Mouse (Mus musculus) heart, adult 2 months (tissue): ENCODE data around the gene Psmc1. TPM values are rescaled to one million over a fixed set of nuclear protein-coding genes. Genes with fewer than 3 reads are reported as not detected.
A peak's percentile ranks its signal among the peaks of the same experiment; 100 is the strongest.

Experiments
- DNase-seq, 2 experiments: peaks; one replicate each; pipeline ENCODE4 v3.0.0; 2021
- H3K27ac ChIP-seq: fragments of 200-600 bp; 2 replicates; pipeline ENCODE4 v1.8.1; 2022
- H3K27me3 ChIP-seq: fragments of 200-500 bp; 2 replicates; pipeline ENCODE4 v1.6.1; 2012; ENCODE audit warnings: mild to moderate bottlenecking, low read length, inconsistent platforms, mixed read lengths; ENCODE audit not compliant: control insufficient read depth, insufficient read depth
- H3K36me3 ChIP-seq: fragments of 200-500 bp; 2 replicates; pipeline ENCODE4 v1.6.1; 2012; ENCODE audit warnings: low read length, inconsistent platforms; ENCODE audit not compliant: control insufficient read depth, insufficient read depth
- H3K4me1 ChIP-seq: fragments of 200-500 bp; 2 replicates; pipeline ENCODE4 v1.6.1; 2011; ENCODE audit warnings: low read length; ENCODE audit not compliant: control insufficient read depth, insufficient read depth
- H3K4me3 ChIP-seq: fragments of 200-600 bp; 2 replicates; pipeline ENCODE4 v1.8.1; 2022
- H3K79me2 ChIP-seq: fragments of 200-500 bp; replicated peaks from 2 replicates; pipeline ENCODE4 v1.6.1; 2012; ENCODE audit warnings: mild to moderate bottlenecking, inconsistent platforms, low read length, moderate library complexity, mixed read lengths; ENCODE audit not compliant: control insufficient read depth, insufficient read depth
- H3K9ac ChIP-seq: fragments of 200-500 bp; 2 replicates; pipeline ENCODE4 v1.6.1; 2012; ENCODE audit warnings: low read depth, mild to moderate bottlenecking, control low read depth, inconsistent platforms, low read length, mixed read lengths
- CTCF ChIP-seq: fragments of 200-600 bp; IDR thresholded peaks from 2 replicates; pipeline ENCODE4 v1.8.1; 2022; ENCODE audit warnings: antibody characterized with exemption, mild to moderate bottlenecking, moderate library complexity
- EP300 ChIP-seq: fragments of 200-500 bp; IDR thresholded peaks from 2 replicates; pipeline ENCODE4 v1.6.1; 2011; ENCODE audit warnings: low read depth, low read length, control low read depth; ENCODE audit not compliant: insufficient read depth
- POLR2A ChIP-seq: fragments of 200-500 bp; IDR thresholded peaks from 2 replicates; pipeline ENCODE4 v1.6.1; 2011; ENCODE audit warnings: mild to moderate bottlenecking, low read depth, low read length, control low read depth; ENCODE audit not compliant: insufficient read depth
- WGBS: fragments of 180-500 bp; shearing (Covaris S2); methylation state at CpG from one replicate; pipeline ENCODE4 v1.1.7; 2018; 5-methylcytosine and 5-hydroxymethylcytosine counted together
- intact Hi-C: fragments of 180-260 bp; cut with DNase I; formaldehyde crosslinking; loops from one replicate; pipeline ENCODE4 v1.15.1; 2025
- polyA plus RNA-seq: library from polyadenylated mRNA; depleted of rRNA; stranded (reverse); fragments of >200 nt; gene quantifications from 2 replicates; pipeline ENCODE4 v1.2.3, GENCODE M21; 2012
- total RNA-seq, 2 experiments: library from RNA; stranded (reverse); gene quantifications; 2 replicates each; pipeline ENCODE4 v1.2.3; 2021

Gene Psmc1
- total and polyA plus RNA-seq, 3 experiments = 40.8 to 132 (median 124) TPM

DNA sequence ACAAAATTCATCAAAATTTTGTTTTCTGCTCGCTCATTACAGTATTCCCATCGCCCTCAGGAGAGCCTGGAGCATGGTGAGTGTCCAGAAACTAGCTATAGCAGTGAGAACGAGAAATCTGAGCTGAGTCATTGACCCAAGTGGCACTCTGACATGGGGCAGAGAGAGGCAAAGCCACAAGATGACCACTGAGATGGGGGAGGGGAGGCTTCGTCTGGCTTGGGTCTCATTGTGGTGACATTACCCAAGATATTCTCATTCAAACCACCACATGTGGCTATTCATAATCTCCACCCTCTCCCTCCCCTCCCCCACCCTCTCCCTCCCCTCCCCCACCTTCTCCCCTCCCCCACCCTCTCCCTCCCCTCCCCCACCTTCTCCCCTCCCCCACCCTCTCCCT, 2.5 kb upstream of the Psmc1 start:
- Histone ChIP-seq H3K4me1 (peaks cover 4% of the 10 kb centered on the region), H3K79me2 (peaks cover 7% of the 10 kb centered on the region; the same call in 1 of the 2 replicates), H3K9ac (no peak overlapping the region), H3K27me3 (no peaks in the 10 kb centered on the region), H3K4me3 (no peak overlapping the region), H3K36me3 (no peaks in the 10 kb centered on the region; the same call in 1 of the 2 replicates), H3K27ac (no peak overlapping the region)
- DNase-seq = no peak
- intact Hi-C loops = loop anchor here (2.0 to 5.0 kb wide), 5 partner anchors 143 to 1023 kb away; partner anchors contain the start of gene Kcnk13
- TF ChIP-seq CTCF = no peak
- TF ChIP-seq EP300 = no peak
- TF ChIP-seq POLR2A = no peak
- WGBS = 48% methylated on average over 4 of the region's 4 CpGs

DNA sequence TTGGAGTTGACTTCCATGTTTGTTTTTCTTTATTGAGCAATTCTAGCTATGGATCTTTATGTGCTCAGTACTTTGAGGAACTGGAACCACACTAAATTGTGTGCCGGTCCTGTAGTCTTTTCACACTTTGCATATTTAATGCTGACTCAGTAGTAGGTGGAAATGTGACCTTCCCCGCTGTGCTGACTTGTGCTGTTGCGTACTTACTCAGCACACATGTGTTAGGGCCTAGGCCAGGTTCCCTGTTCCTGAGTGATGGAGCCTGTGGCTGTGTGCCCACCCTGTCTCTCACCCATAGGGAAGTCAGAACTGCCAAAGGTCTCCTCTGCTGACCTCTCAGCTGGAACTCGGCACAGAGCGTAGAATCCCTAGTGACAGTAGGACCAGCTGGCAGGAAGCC, 6.0 kb downstream of the Psmc1 start:
- H3K4me1 ChIP-seq = peaks cover 4% of the 10 kb centered on the region
- H3K79me2 ChIP-seq = peaks cover 2% of the 10 kb centered on the region; the same call in 1 of the 2 replicates
- H3K4me3 ChIP-seq = no peak overlapping the region
- H3K36me3 ChIP-seq = no peaks in the 10 kb centered on the region; the same call in 1 of the 2 replicates
- H3K27ac ChIP-seq = no peak overlapping the region
- WGBS = 60% methylated on average over 5 of the region's 5 CpGs
- peak in 1 of 2 experiments; percentile 31 for DNase-seq
- no peak overlapping the region for H3K9ac ChIP-seq
- intact Hi-C loops = no loop called here
- H3K27me3 ChIP-seq = no peaks in the 10 kb centered on the region
- no peak for TF ChIP-seq EP300
- TF ChIP-seq CTCF = no peak
- TF ChIP-seq POLR2A = no peak

DNA sequence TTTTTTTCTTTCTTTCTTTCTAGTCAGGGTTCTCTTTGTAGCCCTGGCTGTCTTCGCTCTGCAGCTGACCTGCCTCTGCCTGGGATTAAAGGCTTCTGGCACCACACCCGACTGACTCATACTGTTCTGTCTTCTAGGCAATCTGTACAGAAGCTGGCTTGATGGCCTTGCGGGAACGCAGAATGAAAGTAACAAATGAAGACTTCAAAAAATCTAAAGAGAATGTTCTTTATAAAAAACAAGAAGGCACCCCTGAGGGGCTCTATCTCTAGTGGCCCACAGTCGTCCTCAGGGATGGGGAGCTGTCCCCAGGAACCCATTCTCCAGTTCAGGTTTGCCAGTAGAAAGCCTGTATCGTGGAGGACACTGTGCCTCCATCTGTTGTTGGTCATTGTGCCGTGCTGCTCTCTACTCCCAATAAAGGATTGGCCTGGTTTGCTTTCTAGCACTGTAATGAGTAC, 13.0 kb downstream of the Psmc1 start:
- Histone ChIP-seq H3K9ac (no peak overlapping the region), H3K36me3 (no peaks in the 10 kb centered on the region), H3K79me2 (no peaks in the 10 kb centered on the region), H3K27ac (no peak overlapping the region), H3K4me3 (no peak overlapping the region), H3K4me1 (peaks cover 5% of the 10 kb centered on the region), H3K27me3 (no peaks in the 10 kb centered on the region)
- TF ChIP-seq EP300 = no peak
- WGBS = 69% methylated on average over 7 of the region's 7 CpGs
- DNase-seq = peak; percentile 42 to 59
- intact Hi-C loops = no loop called here

DNA sequence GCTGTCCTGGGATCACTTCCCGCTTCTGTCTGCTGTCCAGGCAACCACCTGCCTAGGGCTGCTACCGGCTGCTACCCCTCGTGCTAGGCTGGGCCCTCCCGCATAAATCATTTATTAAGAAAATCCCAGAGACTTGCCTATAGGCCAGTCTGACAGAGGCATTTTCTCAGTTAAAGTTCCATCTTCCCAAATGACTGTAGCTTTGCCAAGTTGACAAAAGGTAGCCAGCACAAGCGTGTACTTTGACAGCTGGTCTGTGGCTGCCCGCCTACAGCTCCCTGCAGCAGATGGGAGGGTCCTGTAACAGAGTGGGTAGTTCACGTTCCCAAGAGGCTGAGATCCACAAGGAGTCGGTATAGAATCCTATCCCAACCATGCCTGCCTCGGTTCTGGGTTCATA, 13.5 kb downstream of the Psmc1 start:
- H3K4me3 ChIP-seq = no peak overlapping the region
- peaks cover 2% of the 10 kb centered on the region; the same call in 1 of the 2 replicates for H3K36me3 ChIP-seq
- no peaks in the 10 kb centered on the region for H3K79me2 ChIP-seq
- 79% methylated on average over 9 of the region's 9 CpGs for WGBS
- intact Hi-C loops = no loop called here
- peaks cover 10% of the 10 kb centered on the region for H3K4me1 ChIP-seq
- H3K27me3 ChIP-seq = no peaks in the 10 kb centered on the region
- H3K9ac ChIP-seq = no peak overlapping the region
- H3K27ac ChIP-seq = no peak overlapping the region
- TF ChIP-seq EP300 (no peak), POLR2A (no peak), CTCF (no peak)
- DNase-seq = no peak

DNA sequence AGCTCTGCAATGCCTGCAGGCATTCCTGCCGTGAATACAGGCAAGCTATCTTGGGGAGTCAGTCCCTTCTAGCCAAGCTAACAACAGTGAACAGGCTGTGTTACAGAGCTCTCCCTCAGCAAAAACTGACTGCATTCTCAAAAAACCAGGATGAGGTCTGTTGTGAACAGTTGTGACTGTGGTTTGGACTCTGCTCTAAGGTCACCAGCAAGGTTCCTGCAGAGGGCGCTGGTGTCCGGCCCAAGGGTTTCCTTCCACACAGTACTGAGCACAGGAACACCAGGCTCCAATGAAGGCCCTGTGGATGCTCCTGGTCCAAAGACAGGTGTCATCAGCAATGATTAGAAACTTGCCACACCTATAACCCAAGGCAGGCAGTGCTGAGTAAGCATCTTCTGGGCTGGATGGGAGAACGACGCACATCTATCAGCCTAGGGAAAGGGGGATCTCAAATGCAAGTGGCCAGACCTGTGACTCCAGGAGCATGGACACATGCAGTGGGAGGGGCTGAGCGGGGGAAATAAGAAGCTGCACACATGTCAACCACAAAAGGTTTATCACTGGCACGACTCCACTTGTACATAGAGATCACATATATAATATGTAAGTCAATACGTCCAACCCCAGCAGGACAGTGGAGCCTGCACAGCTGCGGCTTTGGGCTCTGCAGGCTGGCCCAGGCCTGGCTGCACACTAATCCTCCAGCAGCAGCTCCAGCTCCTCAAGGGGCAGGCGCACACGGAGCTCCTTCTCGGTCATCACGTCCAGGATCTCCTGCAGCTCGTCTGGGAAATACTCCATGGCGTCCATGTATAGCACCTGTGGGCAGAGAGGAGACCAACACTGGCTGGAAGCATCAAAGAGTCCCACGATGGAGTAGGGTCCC, 15.2 kb downstream of the Psmc1 start:
- 80% methylated on average over 16 of the region's 16 CpGs for WGBS
- H3K4me1 ChIP-seq = peaks cover 12% of the 10 kb centered on the region
- no peaks in the 10 kb centered on the region for H3K27me3 ChIP-seq
- TF ChIP-seq CTCF = peak; percentile 26
- TF ChIP-seq EP300 = no peak
- DNase-seq = no peak
- peaks cover 2% of the 10 kb centered on the region; the same call in 1 of the 2 replicates for H3K36me3 ChIP-seq
- intact Hi-C loops = no loop called here
- H3K79me2 ChIP-seq = no peaks in the 10 kb centered on the region
- H3K9ac ChIP-seq = no peak overlapping the region
- H3K27ac ChIP-seq = no peak overlapping the region
- H3K4me3 ChIP-seq = no peak overlapping the region

DNA sequence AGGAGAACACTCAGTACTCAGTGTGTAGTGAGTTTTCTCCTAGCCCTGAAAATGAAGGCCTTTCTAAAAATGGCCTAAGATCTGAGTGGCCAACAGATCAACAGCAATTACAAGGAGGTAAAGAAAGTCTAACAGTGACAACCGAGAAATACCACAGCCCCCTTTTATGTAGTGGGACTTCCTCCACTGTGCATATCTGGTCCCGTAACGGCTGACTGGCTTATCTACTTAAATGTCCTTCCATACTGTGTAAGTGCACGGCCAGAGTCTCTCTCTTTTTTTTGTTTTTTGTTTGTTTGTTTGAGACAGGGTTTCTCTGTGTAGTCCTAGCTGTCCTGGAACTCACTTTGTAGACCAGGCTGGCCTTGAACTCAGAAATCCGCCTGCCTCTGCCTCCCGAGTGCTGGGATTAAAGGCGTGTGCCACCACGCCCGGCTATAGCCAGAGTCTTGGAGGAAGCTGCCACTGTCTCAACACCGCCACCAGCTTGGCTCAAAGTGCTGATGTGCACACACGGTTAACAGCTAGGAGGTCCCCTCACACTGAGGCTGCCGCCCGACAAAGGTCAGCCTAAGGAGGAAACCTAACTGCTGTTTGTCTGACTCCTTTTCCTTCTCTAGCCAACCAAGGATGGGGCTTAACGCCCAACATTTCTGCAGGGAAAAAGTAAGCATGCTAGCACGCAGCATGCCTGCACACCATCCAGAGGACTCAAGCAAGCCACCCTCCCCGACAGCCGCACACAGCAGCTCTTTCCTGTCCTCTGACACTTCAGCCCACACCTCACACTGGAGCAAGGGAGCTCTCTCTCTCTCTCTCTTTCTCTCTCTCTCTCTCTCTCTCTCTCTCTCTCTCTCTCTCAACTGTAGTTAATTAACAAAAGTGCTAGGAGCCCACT, 17.3 kb downstream of the Psmc1 start:
- no peak overlapping the region for H3K9ac ChIP-seq
- H3K79me2 ChIP-seq = no peaks in the 10 kb centered on the region
- intact Hi-C loops = no loop called here
- DNase-seq = no peak
- TF ChIP-seq CTCF = no peak
- no peak for TF ChIP-seq EP300
- TF ChIP-seq POLR2A = no peak
- H3K4me1 ChIP-seq = peaks cover 12% of the 10 kb centered on the region
- WGBS = 47% methylated on average over 17 of the region's 17 CpGs
- no peaks in the 10 kb centered on the region for H3K27me3 ChIP-seq
- H3K4me3 ChIP-seq = no peak overlapping the region
- peaks cover 2% of the 10 kb centered on the region; the same call in 1 of the 2 replicates for H3K36me3 ChIP-seq
- H3K27ac ChIP-seq = peak overlapping the region; percentile 62
